Mouse (Mus musculus): ENCODE measurements around the gene Gm3488. TPM values are rescaled to one million over a fixed set of nuclear protein-coding genes. Genes with fewer than 3 reads are reported as not detected.

Gene Gm3488
- polyA plus RNA-seq (2017; shearing (Covaris generic)), result 1 to 10 TPM; 1.8 to 3.4 TPM

GRCm38 (mm10) chr14:5501374-5501773 is at the start of gene Gm3488:
Gm3488 (plus strand) TSS chr14:5501674.

GRCm38 (mm10) chr14:5455367-5455766 is 46.1 kb upstream of the Gm3488 start, which contains the start of gene Gm3194:
Gm3194 (minus strand) TSS chr14:5455467.

DNA sequence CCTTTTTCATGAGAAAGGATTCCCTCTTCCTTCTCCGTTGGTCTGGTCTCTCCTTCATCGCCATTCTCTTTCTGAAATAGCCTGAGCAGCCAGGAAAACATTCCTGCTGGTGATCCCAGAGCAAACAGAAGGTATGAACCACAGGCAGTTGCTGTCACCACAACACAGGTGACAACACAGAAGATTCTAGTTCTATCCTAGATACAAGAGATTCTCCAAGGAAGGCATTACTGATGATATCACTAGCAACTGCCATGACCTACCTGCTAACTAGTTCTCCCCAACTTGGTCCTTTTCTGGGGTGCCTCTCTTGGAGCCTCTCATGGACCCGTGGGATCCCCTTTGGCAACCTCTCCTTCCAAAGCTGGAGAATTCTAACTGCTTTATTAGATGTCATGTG is 23.7 kb upstream of the Gm3488 start, which contains the start of gene Gm8246:
Gm8246 (minus strand) TSS at position 101 of the 400 bp plus-strand sequence.

DNA sequence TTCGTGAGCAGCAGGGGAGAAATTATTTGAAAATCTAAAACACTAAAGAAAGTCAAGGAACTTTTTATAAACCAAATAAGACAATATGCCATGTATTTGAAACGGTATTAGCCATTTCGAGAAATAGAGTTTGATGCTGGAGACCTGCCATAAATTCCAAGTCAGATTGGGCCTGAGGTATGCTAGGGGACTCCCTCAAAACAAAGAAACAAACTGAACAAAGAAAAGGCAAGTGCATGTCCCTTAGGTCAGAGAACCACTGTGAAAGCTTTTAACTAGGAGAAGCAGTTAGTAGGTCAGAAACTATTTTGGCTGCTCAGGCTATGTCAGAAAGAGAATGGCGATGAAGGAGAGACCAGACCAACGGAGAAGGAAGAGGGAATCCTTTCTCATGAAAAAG is 17.6 kb upstream of the Gm3488 start, which contains the start of gene Gm3187:
Gm3187 (plus strand) TSS at position 301 of the 400 bp plus-strand sequence.

DNA sequence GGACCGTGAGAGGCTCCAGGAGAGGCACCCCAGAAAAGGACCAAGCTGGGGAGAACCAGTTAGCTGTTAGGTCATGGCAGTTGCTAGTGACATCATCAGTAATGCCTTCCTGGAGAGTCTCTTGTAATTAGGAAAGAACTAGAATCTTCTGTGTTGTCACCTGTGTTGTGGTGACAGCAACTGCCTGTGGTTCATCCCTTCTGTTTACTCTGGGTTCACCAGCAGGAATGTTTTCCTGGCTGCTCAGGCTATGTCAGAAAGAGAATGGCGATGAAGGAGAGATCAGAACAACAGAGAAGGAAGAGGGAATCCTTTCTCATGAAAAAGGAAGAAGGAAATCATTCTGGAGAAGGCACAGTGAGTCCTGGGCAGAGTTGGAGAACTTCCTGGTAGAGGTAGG is 36.7 kb downstream of the Gm3488 start, which contains the start of gene Gm3532:
Gm3532 (plus strand) TSS at position 301 of the 400 bp plus-strand sequence.

Other genes starting within 250 kb of the Gm3488 start
- not detected for gene Gm3526, start 241.1 kb upstream of the Gm3488 start, polyA plus RNA-seq (2017; shearing (Covaris generic))
- not detected for gene Gm3542, start 166.7 kb upstream of the Gm3488 start, polyA plus RNA-seq (2017; shearing (Covaris generic))
- 1 to 10 TPM in 1 of 2 experiments, not detected in 1; 5.4 TPM for gene Gm3500, start 112.6 kb upstream of the Gm3488 start, polyA plus RNA-seq (2017; shearing (Covaris generic))
- 1 to 10 TPM in 1 of 2 experiments, under 1 TPM in 1; 0.35 to 1.1 TPM for gene Gm3194, start 46.2 kb upstream of the Gm3488 start, polyA plus RNA-seq (2017; shearing (Covaris generic))
- gene Gm8246, start 23.8 kb upstream of the Gm3488 start, polyA plus RNA-seq (2017; shearing (Covaris generic)), result not detected
- not detected for gene Gm3187, start 17.5 kb upstream of the Gm3488 start, polyA plus RNA-seq (2017; shearing (Covaris generic))
- under 1 TPM in 1 of 2 experiments, not detected in 1; 0.64 TPM for gene Gm3532, start 36.8 kb downstream of the Gm3488 start, polyA plus RNA-seq (2017; shearing (Covaris generic))
- not detected for gene Gm8265, start 131.4 kb downstream of the Gm3488 start, polyA plus RNA-seq (2017; shearing (Covaris generic))
- not detected for gene Gm9603, start 185.8 kb downstream of the Gm3488 start, polyA plus RNA-seq (2017; shearing (Covaris generic))
- gene Gm3373, start 239.9 kb downstream of the Gm3488 start, polyA plus RNA-seq (2017; shearing (Covaris generic)), result 1 to 10 TPM in 1 of 2 experiments, under 1 TPM in 1; 0.42 to 1.9 TPM